Mouse (Mus musculus) neural tube, embryonic 14.5 days (tissue): ENCODE measurements at regions not wholly inside any gene's neighbourhood (a gene's known extent, or its start where the extent isn't known, plus 50 kb on each side); places are given as distances from the start of the nearest gene placed in this dataset.

ENCODE experiments used
- ATAC-seq: fragments of 200-750 bp; cut with Nextera tagmentation; 2 replicates; pipeline ENCODE4 v1.8.0; 2017; ENCODE audit warnings: low read depth, mild to moderate bottlenecking, moderate TSS enrichment, moderate library complexity
- H3K27ac ChIP-seq: fragments of 300-500 bp; sonication (generic); 2 replicates; pipeline ENCODE4 v1.5.1; 2014; ENCODE audit warnings: low read depth, mild to moderate bottlenecking, control low read depth, low read length, moderate library complexity, mixed read lengths
- H3K27me3 ChIP-seq: fragments of 300-500 bp; sonication (generic); 2 replicates; pipeline ENCODE4 v1.6.1; 2014; ENCODE audit warnings: low read length; ENCODE audit not compliant: control insufficient read depth, insufficient read depth
- H3K36me3 ChIP-seq: fragments of 300-500 bp; sonication (generic); 2 replicates; pipeline ENCODE4 v1.6.1; 2014; ENCODE audit warnings: low read length, mixed read lengths; ENCODE audit not compliant: control insufficient read depth, insufficient read depth
- H3K4me1 ChIP-seq: fragments of 300-500 bp; sonication (generic); 2 replicates; pipeline ENCODE4 v1.6.1; 2014; ENCODE audit warnings: low read length; ENCODE audit not compliant: control insufficient read depth, insufficient read depth
- H3K4me2 ChIP-seq: fragments of 300-500 bp; sonication (generic); 2 replicates; pipeline ENCODE4 v1.6.1; 2014; ENCODE audit warnings: mild to moderate bottlenecking, low read depth, low read length, control low read depth
- H3K4me3 ChIP-seq: fragments of 300-500 bp; sonication (generic); 2 replicates; pipeline ENCODE4 v1.5.1; 2014; ENCODE audit warnings: low read depth, low read length, control low read depth, mixed read lengths
- H3K9ac ChIP-seq: fragments of 300-500 bp; sonication (generic); replicated peaks from 2 replicates; pipeline ENCODE4 v1.6.1; 2014; ENCODE audit warnings: low read depth, mild to moderate bottlenecking, control low read depth, low read length, mixed read lengths
- H3K9me3 ChIP-seq: fragments of 300-500 bp; sonication (generic); 2 replicates; pipeline ENCODE4 v1.6.1; 2016; ENCODE audit warnings: low read length; ENCODE audit not compliant: control insufficient read depth
- WGBS: fragments of 180-500 bp; shearing (Covaris S2); extraction: QIAGEN DNeasy Blood & Tissue Kit; methylation state at CpG from one replicate; pipeline ENCODE4 v1.1.7; 2014; 5-methylcytosine and 5-hydroxymethylcytosine counted together

GRCm38 (mm10) chr8:26345078-26345477 lies 225.7 kb downstream of the Gm45692 start:
- WGBS, result 29% methylated on average over 6 of the region's 6 CpGs
- H3K9me3 ChIP-seq, result no peaks in the 10 kb centered on the region
- ATAC-seq, result 0 out of 2 replicates have a peak, but pooled peaks have one; percentile 54

GRCm38 (mm10) chr8:26349231-26349630 lies 229.9 kb downstream of the Gm45692 start:
- 87% methylated on average over 7 of the region's 7 CpGs for WGBS
- H3K9me3 ChIP-seq, result no peaks in the 10 kb centered on the region
- H3K27ac ChIP-seq, result no peak overlapping the region
- no peaks in the 10 kb centered on the region for H3K27me3 ChIP-seq
- H3K9ac ChIP-seq, result no peak overlapping the region
- ATAC-seq, result no peak
- no peak overlapping the region for H3K4me3 ChIP-seq
- no peaks in the 10 kb centered on the region for H3K36me3 ChIP-seq
- H3K4me2 ChIP-seq, result no peak overlapping the region
- H3K4me1 ChIP-seq, result peaks cover 4% of the 10 kb centered on the region; the same call in 1 of the 2 replicates

More at GRCm38 (mm10) chr8:26345078-26345477, 225.7 kb downstream of the Gm45692 start:
- no peak overlapping the region for H3K4me2 ChIP-seq
- H3K4me3 ChIP-seq, result no peak overlapping the region
- no peaks in the 10 kb centered on the region for H3K36me3 ChIP-seq
- H3K27me3 ChIP-seq, result no peaks in the 10 kb centered on the region
- H3K4me1 ChIP-seq, result no peaks in the 10 kb centered on the region
- H3K27ac ChIP-seq, result no peak overlapping the region
- H3K9ac ChIP-seq, result no peak overlapping the region

- H3K36me3 ChIP-seq, result no peaks in the 10 kb centered on the region
- ATAC-seq, result no peak
- no peaks in the 10 kb centered on the region for H3K9me3 ChIP-seq
- peaks cover 4% of the 10 kb centered on the region; the same call in 1 of the 2 replicates for H3K4me1 ChIP-seq
- 87% methylated on average over 3 of the region's 3 CpGs for WGBS
- H3K4me3 ChIP-seq, result no peak overlapping the region
- H3K27ac ChIP-seq, result no peak overlapping the region
- no peak overlapping the region for H3K4me2 ChIP-seq
- no peak overlapping the region for H3K9ac ChIP-seq
- H3K27me3 ChIP-seq, result no peaks in the 10 kb centered on the region
Measured at GRCm38 (mm10) chr8:26349854-26350253, 230.5 kb downstream of the Gm45692 start.

- no peak overlapping the region for H3K4me3 ChIP-seq
- H3K4me1 ChIP-seq, result peaks cover 4% of the 10 kb centered on the region; the same call in 1 of the 2 replicates
- H3K4me2 ChIP-seq, result no peak overlapping the region
- no peaks in the 10 kb centered on the region for H3K27me3 ChIP-seq
- no peaks in the 10 kb centered on the region for H3K9me3 ChIP-seq
- H3K36me3 ChIP-seq, result no peaks in the 10 kb centered on the region
- no peak overlapping the region for H3K9ac ChIP-seq
- 88% methylated on average over 4 of the region's 4 CpGs for WGBS
- no peak overlapping the region for H3K27ac ChIP-seq
- ATAC-seq, result no peak
Measured at GRCm38 (mm10) chr8:26350616-26351015, 231.3 kb downstream of the Gm45692 start.

- Histone ChIP-seq H3K4me1 (peaks cover 4% of the 10 kb centered on the region; the same call in 1 of the 2 replicates), H3K27ac (0 out of 2 replicates have a peak overlapping the region, but pooled peaks have one; percentile 30)
- WGBS, result 23% methylated on average over 21 of the region's 21 CpGs
Measured at GRCm38 (mm10) chr8:26351643-26352540, 232.6 kb downstream of the Gm45692 start.

GRCm38 (mm10) chr8:26352541-26353010 lies 233.2 kb downstream of the Gm45692 start:
- no peak overlapping the region for H3K27ac ChIP-seq

More at GRCm38 (mm10) chr8:26351643-26352540, 232.6 kb downstream of the Gm45692 start:
- Histone ChIP-seq H3K36me3 (no peaks in the 10 kb centered on the region), H3K9me3 (no peaks in the 10 kb centered on the region), H3K27me3 (no peaks in the 10 kb centered on the region), H3K4me2 (peak overlapping the region; percentile 53), H3K9ac (no peak overlapping the region), H3K4me3 (peak overlapping the region; percentile 20; the same call in 1 of the 2 replicates)
- ATAC-seq, result peak; percentile 81

GRCm38 (mm10) chr8:26353476-26353875 lies 234.1 kb downstream of the Gm45692 start:
- 75% methylated on average over 3 of the region's 3 CpGs for WGBS
- Histone ChIP-seq H3K4me1 (peaks cover 4% of the 10 kb centered on the region; the same call in 1 of the 2 replicates), H3K9ac (no peak overlapping the region), H3K36me3 (no peaks in the 10 kb centered on the region), H3K4me2 (no peak overlapping the region), H3K4me3 (no peak overlapping the region), H3K9me3 (no peaks in the 10 kb centered on the region), H3K27me3 (no peaks in the 10 kb centered on the region), H3K27ac (no peak overlapping the region)
- no peak for ATAC-seq

More at GRCm38 (mm10) chr8:26352541-26353010, 233.2 kb downstream of the Gm45692 start:
- H3K4me2 ChIP-seq, result peak overlapping the region; percentile 53
- no peak overlapping the region for H3K9ac ChIP-seq
- H3K27me3 ChIP-seq, result no peaks in the 10 kb centered on the region
- H3K36me3 ChIP-seq, result no peaks in the 10 kb centered on the region
- 35% methylated on average over 9 of the region's 9 CpGs for WGBS
- no peak; the same call in 1 of the 2 replicates for ATAC-seq
- H3K4me1 ChIP-seq, result peaks cover 4% of the 10 kb centered on the region; the same call in 1 of the 2 replicates
- peak overlapping the region; percentile 20; the same call in 1 of the 2 replicates for H3K4me3 ChIP-seq
- H3K9me3 ChIP-seq, result no peaks in the 10 kb centered on the region

GRCm38 (mm10) chr8:26354516-26354915 lies 235.2 kb downstream of the Gm45692 start:
- Histone ChIP-seq H3K27me3 (no peaks in the 10 kb centered on the region), H3K4me3 (no peak overlapping the region), H3K9ac (no peak overlapping the region), H3K36me3 (no peaks in the 10 kb centered on the region), H3K4me2 (no peak overlapping the region), H3K9me3 (no peaks in the 10 kb centered on the region), H3K4me1 (peaks cover 4% of the 10 kb centered on the region; the same call in 1 of the 2 replicates), H3K27ac (no peak overlapping the region)
- WGBS, result 16% methylated on average over 4 of the region's 4 CpGs
- no peak for ATAC-seq

GRCm38 (mm10) chr8:26356801-26357200 lies 237.5 kb downstream of the Gm45692 start:
- H3K27me3 ChIP-seq, result no peaks in the 10 kb centered on the region
- H3K4me2 ChIP-seq, result no peak overlapping the region
- 89% methylated on average over 8 of the region's 8 CpGs for WGBS
- H3K9me3 ChIP-seq, result no peaks in the 10 kb centered on the region
- no peak overlapping the region for H3K9ac ChIP-seq
- ATAC-seq, result no peak
- peaks cover 4% of the 10 kb centered on the region; the same call in 1 of the 2 replicates for H3K4me1 ChIP-seq
- H3K36me3 ChIP-seq, result no peaks in the 10 kb centered on the region
- no peak overlapping the region for H3K4me3 ChIP-seq
- no peak overlapping the region for H3K27ac ChIP-seq
